Mouse (Mus musculus): ENCODE results near the gene Tedc2. TPM values are rescaled to one million over a fixed set of nuclear protein-coding genes. Genes with fewer than 3 reads are reported as not detected.

The Tedc2 gene
- 14.8 and 15.4 TPM in 2 replicates for polyA plus RNA-seq (2015; fragmentation: Nextera tagmentation; extraction: Ambion mirVana)

- no peaks in the 10 kb centered on the region for H3K27me3 ChIP-seq
- peak within 1 kb of the TSS; percentile 40; the same call in 1 of the 2 replicates for H3K27ac ChIP-seq
- H3K4me3 ChIP-seq, result peak within 1 kb of the TSS; percentile 84
- WGBS, result 6% methylated on average over 41 of the region's 41 CpGs
- no peaks in the 10 kb centered on the region for H3K9me3 ChIP-seq (replicated peaks)
- peaks cover 18% of the 10 kb centered on the region for H3K4me1 ChIP-seq
- ATAC-seq, result peak; percentile 96
- peaks cover 63% of the 10 kb centered on the region for H3K36me3 ChIP-seq (ENCODE audit: poor library complexity, severe bottlenecking)
- H3K4me2 ChIP-seq, result peak within 1 kb of the TSS; percentile 82
- peak within 1 kb of the TSS; percentile 81 for H3K9ac ChIP-seq
Measured at GRCm38 (mm10) chr17:24220435-24221411, at the start of gene Tedc2. Tedc2 (minus strand) TSS chr17:24220851.

DNA sequence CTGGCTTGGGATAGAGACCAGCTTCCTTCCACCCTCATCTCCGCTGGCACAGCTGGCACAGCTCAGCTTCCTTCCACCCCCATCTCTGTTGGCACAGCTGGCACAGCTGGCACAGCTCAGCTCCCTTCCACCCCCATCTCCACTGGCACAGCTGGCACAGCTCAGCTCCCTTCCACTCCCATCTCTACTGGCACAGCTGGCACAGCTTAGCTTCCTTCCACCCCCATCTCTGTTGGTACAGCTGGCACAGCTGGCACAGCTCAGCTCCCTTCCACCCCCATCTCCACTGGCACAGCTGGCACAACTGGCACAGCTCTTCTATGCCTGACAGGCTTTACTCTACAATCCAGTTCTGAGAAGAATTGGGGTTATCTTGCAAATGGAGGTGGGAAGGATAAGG is 46.5 kb upstream of the Tedc2 start:
- H3K36me3 ChIP-seq (ENCODE audit: poor library complexity, severe bottlenecking), result no peaks in the 10 kb centered on the region
- 83% methylated on average over 1 of the region's 1 CpGs for WGBS
- no peak overlapping the region for H3K4me2 ChIP-seq
- H3K27me3 ChIP-seq, result 0 out of 2 replicates have a peak, but pooled peaks cover 3% of the 10 kb centered on the region
- no peak overlapping the region for H3K4me3 ChIP-seq
- H3K9me3 ChIP-seq (replicated peaks), result 0 out of 2 replicates have a peak, but pooled peaks cover 7% of the 10 kb centered on the region
- no peak overlapping the region for H3K9ac ChIP-seq
- ATAC-seq, result no peak
- no peaks in the 10 kb centered on the region for H3K4me1 ChIP-seq
- no peak overlapping the region for H3K27ac ChIP-seq

DNA sequence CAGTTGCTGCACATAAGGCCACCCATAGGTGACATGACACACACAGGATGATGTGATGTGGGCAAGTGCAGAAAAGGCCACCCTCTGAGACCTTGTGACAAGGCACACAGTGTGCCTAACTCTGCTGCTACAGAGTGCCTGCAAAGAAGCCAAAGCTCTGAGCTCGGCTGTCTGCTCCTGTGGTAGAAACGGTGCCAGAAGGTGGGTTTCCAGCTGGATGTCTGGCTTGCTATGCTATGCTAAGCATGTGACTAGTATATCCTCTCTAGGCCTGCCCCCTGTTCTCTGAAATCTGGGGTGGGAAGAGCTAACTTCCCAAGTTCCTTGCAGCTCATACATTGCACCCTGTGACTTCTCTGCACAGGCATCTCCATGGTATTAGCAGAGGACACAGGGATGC is 44.1 kb upstream of the Tedc2 start:
- ATAC-seq, result no peak
- 100% methylated on average over 2 of the region's 2 CpGs for WGBS

GRCm38 (mm10) chr17:24260516-24260915 is 39.9 kb upstream of the Tedc2 start:
- WGBS, result 72% methylated on average over 4 of the region's 4 CpGs
- H3K9me3 ChIP-seq (replicated peaks), result 0 out of 2 replicates have a peak, but pooled peaks cover 4% of the 10 kb centered on the region
- H3K27me3 ChIP-seq, result no peaks in the 10 kb centered on the region
- no peaks in the 10 kb centered on the region for H3K4me1 ChIP-seq
- no peak overlapping the region for H3K9ac ChIP-seq
- H3K27ac ChIP-seq, result no peak overlapping the region
- no peak overlapping the region for H3K4me2 ChIP-seq
- no peaks in the 10 kb centered on the region for H3K36me3 ChIP-seq (ENCODE audit: poor library complexity, severe bottlenecking)
- no peak overlapping the region for H3K4me3 ChIP-seq
- no peak for ATAC-seq

More for the DNA sequence above, 44.1 kb upstream of the Tedc2 start:
- H3K36me3 ChIP-seq (ENCODE audit: poor library complexity, severe bottlenecking), result no peaks in the 10 kb centered on the region
- 0 out of 2 replicates have a peak, but pooled peaks cover 3% of the 10 kb centered on the region for H3K27me3 ChIP-seq
- 0 out of 2 replicates have a peak, but pooled peaks cover 4% of the 10 kb centered on the region for H3K9me3 ChIP-seq (replicated peaks)
- no peaks in the 10 kb centered on the region for H3K4me1 ChIP-seq
- H3K4me2 ChIP-seq, result no peak overlapping the region
- H3K9ac ChIP-seq, result no peak overlapping the region
- H3K27ac ChIP-seq, result no peak overlapping the region
- H3K4me3 ChIP-seq, result no peak overlapping the region

DNA sequence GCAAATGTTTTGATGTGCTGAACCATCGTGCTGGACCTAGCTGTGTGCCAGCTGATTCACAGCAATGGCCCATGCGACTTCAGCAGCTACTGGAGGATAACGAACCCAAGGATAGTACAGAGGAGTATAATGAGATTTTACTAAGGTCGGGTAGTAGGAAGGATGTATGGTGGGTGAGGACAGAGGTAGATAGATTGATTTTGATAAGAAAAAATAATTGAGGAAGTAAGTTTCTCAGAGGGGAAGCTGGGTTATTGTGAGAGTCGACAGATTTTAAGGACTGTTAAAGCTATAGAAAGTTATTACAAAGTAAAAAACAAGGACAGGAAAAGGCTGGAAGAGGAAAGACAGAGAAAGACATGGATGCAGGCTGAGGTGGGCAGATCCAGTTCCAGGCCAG is 39.1 kb upstream of the Tedc2 start:
- H3K4me2 ChIP-seq, result no peak overlapping the region
- H3K9ac ChIP-seq, result no peak overlapping the region
- 78% methylated on average over 5 of the region's 5 CpGs for WGBS
- no peak for ATAC-seq
- no peak overlapping the region for H3K4me3 ChIP-seq
- H3K4me1 ChIP-seq, result no peaks in the 10 kb centered on the region
- no peak overlapping the region for H3K27ac ChIP-seq
- H3K27me3 ChIP-seq, result no peaks in the 10 kb centered on the region
- 0 out of 2 replicates have a peak, but pooled peaks cover 4% of the 10 kb centered on the region for H3K9me3 ChIP-seq (replicated peaks)
- no peaks in the 10 kb centered on the region for H3K36me3 ChIP-seq (ENCODE audit: poor library complexity, severe bottlenecking)

GRCm38 (mm10) chr17:24258981-24259380 is 38.3 kb upstream of the Tedc2 start:
- Histone ChIP-seq H3K27ac (no peak overlapping the region), H3K4me2 (no peak overlapping the region), H3K36me3 (ENCODE audit: poor library complexity, severe bottlenecking) (no peaks in the 10 kb centered on the region), H3K9ac (no peak overlapping the region), H3K4me1 (no peaks in the 10 kb centered on the region), H3K27me3 (no peaks in the 10 kb centered on the region), H3K9me3 (replicated peaks) (0 out of 2 replicates have a peak, but pooled peaks cover 2% of the 10 kb centered on the region), H3K4me3 (no peak overlapping the region)
- 73% methylated on average over 4 of the region's 4 CpGs for WGBS
- no peak for ATAC-seq

DNA sequence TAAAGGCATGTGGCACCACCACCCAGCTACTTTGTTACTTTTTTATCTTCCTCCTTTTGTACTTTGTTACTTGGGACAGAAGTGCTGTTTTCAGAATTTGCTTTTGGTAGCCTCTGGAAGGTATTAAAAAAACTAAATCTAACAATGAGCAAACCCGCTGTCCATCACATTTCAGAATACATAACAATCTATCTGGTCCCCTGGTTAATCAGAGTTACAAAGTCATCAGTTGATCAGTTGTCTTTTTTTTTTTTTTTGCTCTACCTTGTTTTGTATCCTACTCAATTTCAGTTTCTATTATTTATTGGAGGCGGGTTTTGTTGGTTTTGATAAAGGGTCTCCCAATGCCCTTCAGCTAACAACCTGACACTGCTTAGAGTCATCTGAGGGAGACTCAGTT is 31.7 kb upstream of the Tedc2 start:
- Histone ChIP-seq H3K27me3 (no peaks in the 10 kb centered on the region), H3K4me1 (peaks cover 20% of the 10 kb centered on the region), H3K27ac (no peak overlapping the region), H3K4me2 (peak overlapping the region; percentile 76; the same call in 1 of the 2 replicates), H3K9ac (0 out of 2 replicates have a peak overlapping the region, but pooled peaks have one; percentile 79), H3K9me3 (replicated peaks) (no peaks in the 10 kb centered on the region; the same call in 1 of the 2 replicates), H3K4me3 (0 out of 2 replicates have a peak overlapping the region, but pooled peaks have one; percentile 79), H3K36me3 (ENCODE audit: poor library complexity, severe bottlenecking) (peaks cover 18% of the 10 kb centered on the region)
- 97% methylated on average over 2 of the region's 2 CpGs for WGBS
- no peak for ATAC-seq

- H3K9me3 ChIP-seq (replicated peaks), result no peaks in the 10 kb centered on the region; the same call in 1 of the 2 replicates
- peak within 1 kb of the TSS; percentile 76 for H3K4me2 ChIP-seq
- H3K9ac ChIP-seq, result peak within 1 kb of the TSS; percentile 89
- peaks cover 24% of the 10 kb centered on the region for H3K36me3 ChIP-seq (ENCODE audit: poor library complexity, severe bottlenecking)
- peak within 1 kb of the TSS; percentile 79 for H3K4me3 ChIP-seq
- H3K27me3 ChIP-seq, result no peaks in the 10 kb centered on the region
- WGBS, result under 1% methylated on average over 48 of the region's 48 CpGs
- peak within 1 kb of the TSS; percentile 78 for H3K27ac ChIP-seq
- peaks cover 20% of the 10 kb centered on the region for H3K4me1 ChIP-seq
- ATAC-seq, result peak; percentile 100
Measured at GRCm38 (mm10) chr17:24251320-24252069, 30.8 kb upstream of the Tedc2 start, which contains the start of gene Ccnf. Ccnf (minus strand) TSS chr17:24251484.

- under 1% methylated on average over 32 of the region's 32 CpGs for WGBS
- H3K9ac ChIP-seq, result peak overlapping the region; percentile 89
- no peaks in the 10 kb centered on the region for H3K27me3 ChIP-seq
- H3K27ac ChIP-seq, result no peak overlapping the region
- no peak; the same call in 1 of the 2 replicates for ATAC-seq
- peak overlapping the region; percentile 79 for H3K4me3 ChIP-seq
- H3K36me3 ChIP-seq (ENCODE audit: poor library complexity, severe bottlenecking), result peaks cover 28% of the 10 kb centered on the region
- H3K4me2 ChIP-seq, result peak overlapping the region; percentile 76
- no peaks in the 10 kb centered on the region; the same call in 1 of the 2 replicates for H3K9me3 ChIP-seq (replicated peaks)
- H3K4me1 ChIP-seq, result peaks cover 20% of the 10 kb centered on the region
Measured at GRCm38 (mm10) chr17:24250988-24251319, 30.3 kb upstream of the Tedc2 start.

- Histone ChIP-seq H3K9ac (no peak overlapping the region), H3K36me3 (ENCODE audit: poor library complexity, severe bottlenecking) (peaks cover 46% of the 10 kb centered on the region), H3K9me3 (replicated peaks) (peaks cover 11% of the 10 kb centered on the region), H3K4me3 (0 out of 2 replicates have a peak overlapping the region, but pooled peaks have one; percentile 4), H3K27ac (no peak overlapping the region), H3K4me2 (no peak overlapping the region), H3K27me3 (no peaks in the 10 kb centered on the region), H3K4me1 (peaks cover 20% of the 10 kb centered on the region)
- 96% methylated on average over 2 of the region's 2 CpGs for WGBS
- no peak for ATAC-seq
Measured at GRCm38 (mm10) chr17:24248641-24249040, 28.0 kb upstream of the Tedc2 start.

- no peak overlapping the region for H3K9ac ChIP-seq
- H3K27ac ChIP-seq, result no peak overlapping the region
- no peak overlapping the region for H3K4me2 ChIP-seq
- peaks cover 13% of the 10 kb centered on the region for H3K9me3 ChIP-seq (replicated peaks)
- H3K36me3 ChIP-seq (ENCODE audit: poor library complexity, severe bottlenecking), result peaks cover 90% of the 10 kb centered on the region
- ATAC-seq, result no peak
- no peak overlapping the region for H3K4me3 ChIP-seq
- H3K27me3 ChIP-seq, result no peaks in the 10 kb centered on the region
- no peaks in the 10 kb centered on the region for H3K4me1 ChIP-seq
- 96% methylated on average over 8 of the region's 8 CpGs for WGBS
Measured at GRCm38 (mm10) chr17:24244061-24244460, 23.4 kb upstream of the Tedc2 start.
